Mouse (Mus musculus) forebrain, embryonic 15.5 days (tissue): ENCODE measurements around the gene Ms4a6b. TPM values are rescaled to one million over a fixed set of nuclear protein-coding genes. Genes with fewer than 3 reads are reported as not detected.
"Not testable (repeated sequence)": the region's sequence is repeated elsewhere in the genome, so short reads cannot be mapped to it uniquely, and the experiment has no call there.

Source experiments
- ATAC-seq: fragments of 200-750 bp; cut with Nextera tagmentation; replicated peaks from 2 replicates; pipeline ENCODE4 v1.8.0; 2017; ENCODE audit warnings: mild to moderate bottlenecking, moderate TSS enrichment, moderate library complexity
- H3K27ac ChIP-seq: fragments of 300-500 bp; sonication (generic); replicated peaks from 2 replicates; pipeline ENCODE4 v1.5.1; 2015; ENCODE audit warnings: mild to moderate bottlenecking, inconsistent platforms
- H3K27me3 ChIP-seq: fragments of 300-500 bp; sonication (generic); 2 replicates; pipeline ENCODE4 v1.6.1; 2015; ENCODE audit warnings: inconsistent platforms
- H3K36me3 ChIP-seq: fragments of 300-500 bp; sonication (generic); 2 replicates; pipeline ENCODE4 v1.6.1; 2015; ENCODE audit warnings: mild to moderate bottlenecking, inconsistent platforms
- H3K4me1 ChIP-seq: fragments of 300-500 bp; sonication (generic); 2 replicates; pipeline ENCODE4 v1.6.1; 2015; ENCODE audit warnings: inconsistent platforms
- H3K4me2 ChIP-seq: fragments of 300-500 bp; sonication (generic); replicated peaks from 2 replicates; pipeline ENCODE4 v1.6.1; 2015; ENCODE audit warnings: mild to moderate bottlenecking, inconsistent platforms
- H3K4me3 ChIP-seq: fragments of 300-500 bp; sonication (generic); 2 replicates; pipeline ENCODE4 v1.5.1; 2015; ENCODE audit warnings: mild to moderate bottlenecking, inconsistent platforms
- H3K9ac ChIP-seq: fragments of 300-500 bp; sonication (generic); replicated peaks from 2 replicates; pipeline ENCODE4 v1.6.1; 2015; ENCODE audit warnings: mild to moderate bottlenecking, inconsistent platforms
- H3K9me3 ChIP-seq: fragments of 300-500 bp; sonication (generic); 2 replicates; pipeline ENCODE4 v1.6.1; 2016; ENCODE audit warnings: inconsistent platforms
- WGBS: fragments of 180-500 bp; shearing (Covaris S2); methylation state at CpG from one replicate; pipeline ENCODE4 v1.1.7; 2015; ENCODE audit warnings: mixed read lengths; 5-methylcytosine and 5-hydroxymethylcytosine counted together
- polyA plus RNA-seq: library from polyadenylated mRNA; unstranded; fragments of >200 nt; fragmentation: Nextera tagmentation; extraction: Ambion mirVana; gene quantifications from 2 replicates; pipeline ENCODE4 v1.2.1, GENCODE M21; 2015

Gene Ms4a6b
- polyA plus RNA-seq, 1 experiment from 2014 or later: 2.4 TPM

GRCm38 (mm10) chr19:11537336-11537735, 21.0 kb downstream of the Ms4a6b start:
- H3K9ac ChIP-seq: no peak overlapping the region
- H3K36me3 ChIP-seq: no peaks in the 10 kb centered on the region
- H3K4me1 ChIP-seq: no peaks in the 10 kb centered on the region
- no peak overlapping the region for H3K27ac ChIP-seq
- H3K27me3 ChIP-seq: no peaks in the 10 kb centered on the region
- no peak overlapping the region for H3K4me2 ChIP-seq
- ATAC-seq: no peak
- H3K9me3 ChIP-seq: no peaks in the 10 kb centered on the region
- no peak overlapping the region for H3K4me3 ChIP-seq
- 23% methylated on average over 2 of the region's 2 CpGs for WGBS

GRCm38 (mm10) chr19:11540166-11540821, 24.0 kb downstream of the Ms4a6b start:
- not testable (repeated sequence) for H3K4me2 ChIP-seq, ATAC-seq, H3K9ac ChIP-seq, H3K27ac ChIP-seq, H3K36me3 ChIP-seq, H3K4me1 ChIP-seq, H3K9me3 ChIP-seq, H3K27me3 ChIP-seq, H3K4me3 ChIP-seq
- whole genome bisulfite sequencing: 78% methylated on average over 1 of the region's 1 CpGs

GRCm38 (mm10) chr19:11544383-11544782, 28.1 kb downstream of the Ms4a6b start:
- not testable (repeated sequence) for H3K9me3 ChIP-seq, H3K27ac ChIP-seq, H3K36me3 ChIP-seq, H3K27me3 ChIP-seq, ATAC-seq, H3K4me3 ChIP-seq, H3K4me1 ChIP-seq, H3K4me2 ChIP-seq, H3K9ac ChIP-seq
- 85% methylated on average over 2 of the region's 2 CpGs for WGBS

GRCm38 (mm10) chr19:11547911-11548310, 31.6 kb downstream of the Ms4a6b start:
- H3K9me3 ChIP-seq: no peaks in the 10 kb centered on the region
- no peak overlapping the region for H3K4me3 ChIP-seq
- H3K4me2 ChIP-seq: no peak overlapping the region
- no peaks in the 10 kb centered on the region for H3K27me3 ChIP-seq
- no peak overlapping the region for H3K27ac ChIP-seq
- no peaks in the 10 kb centered on the region for H3K4me1 ChIP-seq
- ATAC-seq: no peak
- H3K9ac ChIP-seq: no peak overlapping the region
- H3K36me3 ChIP-seq: no peaks in the 10 kb centered on the region

- H3K4me1 ChIP-seq: no peaks in the 10 kb centered on the region
- 91% methylated on average over 5 of the region's 5 CpGs for WGBS
- H3K4me2 ChIP-seq: no peak overlapping the region
- H3K27me3 ChIP-seq: no peaks in the 10 kb centered on the region
- H3K9ac ChIP-seq: no peak overlapping the region
- H3K27ac ChIP-seq: no peak overlapping the region
- no peak for ATAC-seq
- no peak overlapping the region for H3K4me3 ChIP-seq
- H3K9me3 ChIP-seq: no peaks in the 10 kb centered on the region
- no peaks in the 10 kb centered on the region for H3K36me3 ChIP-seq
Measured at GRCm38 (mm10) chr19:11554726-11555125, 38.4 kb downstream of the Ms4a6b start.

- H3K27ac ChIP-seq, ATAC-seq, H3K36me3 ChIP-seq, H3K9ac ChIP-seq, H3K9me3 ChIP-seq, H3K27me3 ChIP-seq, H3K4me2 ChIP-seq, H3K4me1 ChIP-seq, H3K4me3 ChIP-seq: not testable (repeated sequence)
Measured at GRCm38 (mm10) chr19:11559560-11559959, 43.2 kb downstream of the Ms4a6b start.

- ATAC-seq: no peak
- no peak overlapping the region for H3K4me2 ChIP-seq
- no peaks in the 10 kb centered on the region for H3K36me3 ChIP-seq
- no peak overlapping the region for H3K27ac ChIP-seq
- no peaks in the 10 kb centered on the region for H3K9me3 ChIP-seq
- no peak overlapping the region for H3K9ac ChIP-seq
- H3K27me3 ChIP-seq: no peaks in the 10 kb centered on the region
- H3K4me3 ChIP-seq: no peak overlapping the region
- WGBS: 85% methylated on average over 8 of the region's 8 CpGs
- H3K4me1 ChIP-seq: no peaks in the 10 kb centered on the region
Measured at GRCm38 (mm10) chr19:11574965-11575364, 58.7 kb downstream of the Ms4a6b start.

Other genes starting within 250 kb of the Ms4a6b start
- not detected in 2 replicates for gene Ms4a5, start 232.6 kb upstream of the Ms4a6b start, polyA plus RNA-seq
- gene Ms4a14, start 202.1 kb upstream of the Ms4a6b start, polyA plus RNA-seq: 0.05 TPM in 1 of 2 replicates, not detected in the other
- gene Ms4a7, start 180.4 kb upstream of the Ms4a6b start, polyA plus RNA-seq: 2.2 TPM in 2 replicates
- 1.0 and 1.7 TPM in 2 replicates for gene Ms4a4a, start 141.0 kb upstream of the Ms4a6b start, polyA plus RNA-seq
- 0.19 and 0.53 TPM in 2 replicates for gene Ms4a4c, start 111.7 kb upstream of the Ms4a6b start, polyA plus RNA-seq
- not detected in 2 replicates for gene Ms4a4b, start 73.0 kb upstream of the Ms4a6b start, polyA plus RNA-seq
- 1.3 and 1.7 TPM in 2 replicates for gene Ms4a6c, start 47.1 kb upstream of the Ms4a6b start, polyA plus RNA-seq
- not detected in 2 replicates for gene Gm8369, start 30.6 kb upstream of the Ms4a6b start, polyA plus RNA-seq
- not detected in 2 replicates for gene Ms4a4d, start 20.3 kb downstream of the Ms4a6b start, polyA plus RNA-seq
- gene Ms4a6d, start 88.3 kb downstream of the Ms4a6b start, polyA plus RNA-seq: 1.9 and 2.0 TPM in 2 replicates
- not detected in 2 replicates for gene Ms4a2, start 107.2 kb downstream of the Ms4a6b start, polyA plus RNA-seq
- not detected in 2 replicates for gene Ms4a3, start 124.3 kb downstream of the Ms4a6b start, polyA plus RNA-seq
- gene Oosp2, start 144.0 kb downstream of the Ms4a6b start, polyA plus RNA-seq: not detected in 2 replicates
- not detected in 2 replicates for gene Oosp1, start 174.6 kb downstream of the Ms4a6b start, polyA plus RNA-seq
- gene Oosp3, start 180.5 kb downstream of the Ms4a6b start, polyA plus RNA-seq: not detected in 2 replicates
- not detected in 2 replicates for gene Gif, start 231.0 kb downstream of the Ms4a6b start, polyA plus RNA-seq